Mouse (Mus musculus) ES-Bruce4 (cell line): ENCODE measurements around the gene Prss33.

Experiments
- CTCF ChIP-seq: IDR thresholded peaks from one replicate; pipeline ENCODE4 v1.8.1; 2011; ENCODE audit warnings: low read depth, low read length
- EP300 ChIP-seq: IDR thresholded peaks from 2 replicates; pipeline ENCODE4 v1.6.1; 2011; ENCODE audit warnings: low read depth, low read length; ENCODE audit not compliant: insufficient read depth
- POLR2A ChIP-seq: IDR thresholded peaks from one replicate; pipeline ENCODE4 v1.8.1; 2011; ENCODE audit warnings: low read length; ENCODE audit not compliant: insufficient read depth

- TF ChIP-seq POLR2A (no peak), CTCF (no peak), EP300 (no peak)
These were observed 38.5 kb downstream of the Prss33 start for GRCm38 (mm10) chr17:23797316-23797715.
